Mouse (Mus musculus) frontal cortex, postnatal 25 days (tissue): ENCODE measurements at regions not wholly inside any gene's neighbourhood (a gene's known extent, or its start where the extent isn't known, plus 50 kb on each side); places are given as distances from the start of the nearest gene placed in this dataset.

Experiments
- DNase-seq, 2 experiments: peaks; one replicate each; pipeline ENCODE4 v3.0.0; 2022; ENCODE audit warnings: low spot score in 2 of 2

DNA sequence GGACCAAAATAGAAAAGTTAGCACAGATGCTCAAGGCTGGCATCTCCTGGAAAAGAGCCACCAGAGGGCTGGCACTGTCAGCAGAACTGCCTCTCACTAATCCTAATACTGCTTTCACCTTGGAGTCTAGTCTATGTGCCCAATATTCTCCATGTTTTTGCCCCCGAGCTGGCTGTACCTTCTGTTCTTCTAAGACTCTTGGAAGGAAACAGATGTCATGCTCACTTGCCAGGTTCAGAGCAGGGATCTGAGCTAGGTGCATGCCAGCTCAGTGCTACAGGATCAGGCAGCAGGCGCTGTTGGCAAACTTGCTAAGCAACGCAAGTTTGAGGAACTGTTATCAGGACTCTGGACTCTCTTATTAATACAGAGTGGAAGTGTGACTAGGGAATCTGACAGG is 924.6 kb downstream of the Tbl1xr1 start:
- peak in 1 of 2 experiments; percentile 3 for DNase-seq

DNA sequence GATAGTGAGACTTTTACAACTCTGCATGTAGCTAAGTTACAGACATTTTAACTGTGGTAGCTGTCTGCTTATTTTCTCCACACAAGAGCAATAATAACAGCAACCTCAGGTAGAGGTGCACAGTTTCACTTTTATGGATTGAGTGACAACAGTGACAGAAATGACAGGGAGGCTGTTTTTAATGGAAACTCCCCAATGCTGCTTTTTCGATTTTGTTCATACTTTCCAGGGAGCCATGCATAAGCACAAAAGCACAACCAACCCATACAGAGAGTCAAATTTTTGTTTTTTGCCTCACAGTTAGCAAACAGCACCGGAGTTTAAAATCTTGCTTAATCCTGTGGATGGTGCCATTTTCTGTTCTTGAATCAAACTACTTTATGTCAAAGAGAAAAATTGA is 955.6 kb downstream of the Tbl1xr1 start:
- DNase-seq: no peak

DNA sequence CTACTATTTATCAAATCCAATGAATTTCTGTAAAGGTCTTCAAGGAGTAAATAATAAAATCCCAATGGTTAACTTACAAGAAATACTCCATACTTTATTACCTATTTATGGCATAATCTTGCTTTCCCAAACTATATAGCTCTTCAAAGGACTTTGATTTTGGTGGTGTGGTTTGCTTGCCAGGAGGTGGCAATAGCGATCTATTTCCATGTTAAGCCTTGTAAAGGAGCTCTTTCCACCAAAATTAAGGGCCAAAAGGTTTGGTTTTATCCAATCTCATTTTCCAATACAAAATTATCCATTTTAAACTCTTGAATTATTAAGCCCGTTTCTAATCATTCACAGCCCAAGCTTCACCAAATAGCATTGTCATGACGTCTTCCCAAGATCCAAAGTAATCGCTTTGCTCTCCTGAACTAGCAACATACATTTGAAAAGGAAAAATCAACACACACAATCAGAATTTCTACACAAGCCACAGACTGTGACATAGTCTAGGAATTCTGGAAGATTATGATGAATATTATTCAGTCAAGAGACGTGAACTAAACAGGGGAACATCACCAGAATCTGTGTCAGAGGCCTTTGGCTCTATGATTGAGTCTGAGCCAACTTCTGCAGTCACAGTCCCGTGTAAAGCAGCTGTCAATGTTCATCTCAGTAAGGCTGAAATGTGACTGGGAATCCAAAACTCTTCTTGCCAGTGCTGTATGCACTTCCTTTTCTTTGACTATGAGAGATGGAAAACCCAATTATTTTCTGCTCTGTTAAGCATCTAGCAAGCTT is 986.9 kb downstream of the Tbl1xr1 start:
- no peak for DNase-seq

DNA sequence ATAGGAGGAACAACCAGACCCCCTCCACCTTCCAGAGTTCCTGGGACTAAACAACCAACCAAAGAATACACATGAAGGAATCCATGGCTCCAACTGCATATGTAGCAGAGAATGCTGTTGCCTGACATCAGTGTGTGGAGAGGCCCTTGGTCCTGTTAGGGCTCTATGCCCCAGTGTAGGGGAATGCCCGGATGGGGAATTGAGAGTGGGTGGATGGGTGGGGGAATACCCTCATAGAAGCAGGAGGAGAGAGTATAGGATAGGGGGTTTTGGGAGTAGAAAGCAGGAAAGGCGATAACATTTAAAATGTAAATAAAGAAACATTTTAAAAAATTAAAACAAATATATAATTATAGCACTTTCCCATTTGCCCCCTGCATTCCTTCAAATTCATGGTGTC is 995.0 kb downstream of the Tbl1xr1 start:
- no peak for DNase-seq
